Comparison of ENCODE assay signal across 8 mouse cellular contexts in the genomic region with DNA sequence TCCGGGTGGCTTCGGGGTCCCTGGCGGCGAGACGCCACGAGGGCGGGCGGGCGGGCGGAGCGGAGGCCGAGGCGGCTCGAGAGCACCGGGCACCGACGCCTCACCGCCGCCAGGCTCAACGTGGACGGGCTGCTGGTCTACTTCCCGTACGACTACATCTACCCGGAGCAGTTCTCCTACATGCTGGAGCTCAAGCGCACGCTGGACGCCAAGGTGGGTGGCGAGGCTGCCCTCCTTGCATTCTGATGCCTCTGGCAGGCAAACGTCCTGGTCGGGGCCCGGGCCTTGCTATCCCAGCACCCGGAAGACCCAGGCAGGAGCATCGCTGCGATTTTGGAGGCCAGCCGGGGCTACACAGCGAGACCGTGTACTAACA. TPM values are rescaled to one million over a fixed set of nuclear protein-coding genes. Genes with fewer than 3 reads are reported as not detected.
DNase-seq lines count a peak whose midpoint lies in the region; ATAC-seq and TF ChIP-seq lines count a peak whose summit lies in the region.

No protein-coding gene starts in this region.

- peaks cover 16% of the 10 kb centered on the region for H3K79me2 ChIP-seq in myocyte (ENCODE audit: control insufficient read depth, insufficient read depth)

- H3K4me2 ChIP-seq in kidney, embryonic 14.5 days (replicated peaks; ENCODE audit: low read depth, low read length): peak overlapping the region; percentile 80
- peak overlapping the region; percentile 91 for H3K4me2 ChIP-seq in limb, embryonic 11.5 days (ENCODE audit: low read depth, severe bottlenecking)
- H3K4me2 ChIP-seq in myocyte (ENCODE audit: low read depth): peak overlapping the region; percentile 88

- ATAC-seq in kidney, embryonic 14.5 days (ENCODE audit: low FRiP score, low TSS enrichment): peak; percentile 77
- ATAC-seq in limb, embryonic 11.5 days (ENCODE audit: insufficient number of reproducible peaks, low FRiP score, low TSS enrichment, low read depth): 0 out of 2 replicates have a peak, but pooled peaks have one; percentile 11
- ATAC-seq in inflammation-experienced regulatory T-cells, adult 6 months: no peak

- H3ac ChIP-seq in myocyte (ENCODE audit: control insufficient read depth, insufficient read length): peak overlapping the region; percentile 75

- H3K27ac ChIP-seq in kidney, embryonic 14.5 days (ENCODE audit: low read depth, low read length): no peak overlapping the region
- no peak overlapping the region for H3K27ac ChIP-seq in limb, embryonic 11.5 days (replicated peaks; ENCODE audit: low read depth, low read length)

- peak overlapping the region; percentile 80 for H3K9ac ChIP-seq in kidney, embryonic 14.5 days (ENCODE audit: low read depth, low read length)
- H3K9ac ChIP-seq in limb, embryonic 11.5 days (ENCODE audit: low read length): peak overlapping the region; percentile 72

- WGBS in kidney, embryonic 14.5 days: 0% methylated on average over 17 of the region's 37 CpGs
- WGBS in limb, embryonic 11.5 days: under 1% methylated on average over 37 of the region's 37 CpGs

- H3K9me3 ChIP-seq in kidney, embryonic 14.5 days (ENCODE audit: control insufficient read depth, low read length): no peaks in the 10 kb centered on the region
- no peaks in the 10 kb centered on the region for H3K9me3 ChIP-seq in erythroblast, embryonic 14.5 days (ENCODE audit: control insufficient read depth, low read length)
- H3K9me3 ChIP-seq in limb, embryonic 11.5 days (ENCODE audit: control insufficient read depth, low read length): no peaks in the 10 kb centered on the region

- no peak for DNase-seq in kidney, adult 18-20 months
- peak; percentile 36 for DNase-seq in T-cell, adult 2 months (ENCODE audit: low spot score)
- peak; percentile 43 for DNase-seq in limb, embryonic 11.5 days (ENCODE audit: low spot score)
- no peak for DNase-seq in left cerebral cortex, adult 11 months (ENCODE audit: low spot score)

- peak overlapping the region; percentile 88 for H3K4me3 ChIP-seq in kidney, embryonic 14.5 days (ENCODE audit: low read length)
- H3K4me3 ChIP-seq in erythroblast, embryonic 14.5 days (replicated peaks): peak overlapping the region; percentile 90
- H3K4me3 ChIP-seq in limb, embryonic 11.5 days (ENCODE audit: low read depth, low read length): peak overlapping the region; percentile 86
- H3K4me3 ChIP-seq in myocyte: peak overlapping the region; percentile 51

- H3K27me3 ChIP-seq in kidney, embryonic 14.5 days (ENCODE audit: control insufficient read depth, insufficient read depth, low read length): no peaks in the 10 kb centered on the region
- H3K27me3 ChIP-seq in erythroblast, embryonic 14.5 days (ENCODE audit: control insufficient read depth): no peaks in the 10 kb centered on the region
- no peaks in the 10 kb centered on the region for H3K27me3 ChIP-seq in limb, embryonic 11.5 days (ENCODE audit: control insufficient read depth, insufficient read depth, low read length)
- H3K27me3 ChIP-seq in myocyte (ENCODE audit: control insufficient read depth, insufficient read depth, insufficient read length): no peaks in the 10 kb centered on the region

- peaks cover 31% of the 10 kb centered on the region for H3K36me3 ChIP-seq in kidney, embryonic 14.5 days (ENCODE audit: control insufficient read depth, insufficient read depth, low read length)
- peaks cover 39% of the 10 kb centered on the region for H3K36me3 ChIP-seq in erythroblast, embryonic 14.5 days (ENCODE audit: control insufficient read depth)
- H3K36me3 ChIP-seq in limb, embryonic 11.5 days (ENCODE audit: control insufficient read depth, insufficient read depth, low read length): peaks cover 19% of the 10 kb centered on the region
- H3K36me3 ChIP-seq in myocyte (ENCODE audit: control insufficient read depth, insufficient read depth): no peaks in the 10 kb centered on the region

- peak; percentile 4 for TF ChIP-seq POLR2A in myocyte (IDR thresholded peaks at IDR 0.05; ENCODE audit: insufficient read length, low read depth)

- H3K4me1 ChIP-seq in kidney, embryonic 14.5 days (ENCODE audit: control insufficient read depth, insufficient read depth, low read length): peaks cover 8% of the 10 kb centered on the region; the same call in 1 of the 2 replicates
- peaks cover 32% of the 10 kb centered on the region for H3K4me1 ChIP-seq in erythroblast, embryonic 14.5 days (ENCODE audit: control insufficient read depth)
- H3K4me1 ChIP-seq in limb, embryonic 11.5 days (ENCODE audit: control insufficient read depth, insufficient read depth, low read length): peaks cover 4% of the 10 kb centered on the region; the same call in 1 of the 2 replicates

TF ChIP-seq in myocyte, 11 proteins besides CTCF, POLR2A, EP300 and RAD21:
- TF ChIP-seq POLR2AphosphoS2 (IDR thresholded peaks at IDR 0.05; ENCODE audit: insufficient read length, low read depth) (peak; percentile 16), TCF3 (IDR thresholded peaks at IDR 0.05; ENCODE audit: insufficient read length, low read depth) (no peak)

RNA-seq across cellular contexts. Expression of gene Ercc2, which starts 0.3 kb away (rescaled TPM):
- polyA plus RNA-seq in kidney, embryonic 14.5 days (2014; fragmentation: Nextera tagmentation; extraction: Ambion mirVana): 11.9 and 12.6 TPM in 2 replicates
- 1.4 and 1.6 TPM in 2 replicates for polyA plus RNA-seq in erythroblast, embryonic 14.5 days (2012)
- polyA plus RNA-seq in limb, embryonic 11.5 days (2014; fragmentation: Nextera tagmentation; extraction: Ambion mirVana): 11.8 and 13.5 TPM in 2 replicates
- polyA plus RNA-seq in myocyte (2012; fragmentation: generic; extraction: Trizol): 11.5 TPM
- 10 to 100 TPM in 2 of 3 experiments, 1 to 10 TPM in 1; 7.8 to 10.9 (median 10.8) TPM for polyA plus RNA-seq in inflammation-experienced regulatory T-cells, adult 6 months (2017; shearing (Covaris generic))

RNA-seq across cellular contexts. Expression of gene Klc3, which starts 21.8 kb away (rescaled TPM):
- polyA plus RNA-seq in kidney, embryonic 14.5 days (2014; fragmentation: Nextera tagmentation; extraction: Ambion mirVana): 5.7 and 6.7 TPM in 2 replicates
- polyA plus RNA-seq in erythroblast, embryonic 14.5 days (2012): not detected in 2 replicates
- 2.7 and 3.5 TPM in 2 replicates for polyA plus RNA-seq in limb, embryonic 11.5 days (2014; fragmentation: Nextera tagmentation; extraction: Ambion mirVana)
- 3.5 TPM for polyA plus RNA-seq in myocyte (2012; fragmentation: generic; extraction: Trizol)
- 1 to 10 TPM; 1.5 to 4.8 (median 2.7) TPM for polyA plus RNA-seq in inflammation-experienced regulatory T-cells, adult 6 months (2017; shearing (Covaris generic))

RNA-seq across cellular contexts. Expression of gene Ckm, which starts 22.4 kb away (rescaled TPM):
- polyA plus RNA-seq in kidney, embryonic 14.5 days (2014; fragmentation: Nextera tagmentation; extraction: Ambion mirVana): 0.20 and 0.69 TPM in 2 replicates
- polyA plus RNA-seq in erythroblast, embryonic 14.5 days (2012): not detected in 2 replicates
- polyA plus RNA-seq in limb, embryonic 11.5 days (2014; fragmentation: Nextera tagmentation; extraction: Ambion mirVana): 3.8 and 5.2 TPM in 2 replicates
- 1,561 TPM for polyA plus RNA-seq in myocyte (2012; fragmentation: generic; extraction: Trizol)
- under 1 TPM in 1 of 3 experiments, not detected in 2; 0.25 TPM for polyA plus RNA-seq in inflammation-experienced regulatory T-cells, adult 6 months (2017; shearing (Covaris generic))

RNA-seq across cellular contexts. Expression of gene Ppp1r13l, which starts 22.6 kb away (rescaled TPM):
- polyA plus RNA-seq in kidney, embryonic 14.5 days (2014; fragmentation: Nextera tagmentation; extraction: Ambion mirVana): 5.4 and 7.8 TPM in 2 replicates
- 0.96 and 1.0 TPM in 2 replicates for polyA plus RNA-seq in erythroblast, embryonic 14.5 days (2012)
- polyA plus RNA-seq in limb, embryonic 11.5 days (2014; fragmentation: Nextera tagmentation; extraction: Ambion mirVana): 6.6 and 8.7 TPM in 2 replicates
- 36.0 TPM for polyA plus RNA-seq in myocyte (2012; fragmentation: generic; extraction: Trizol)
- polyA plus RNA-seq in inflammation-experienced regulatory T-cells, adult 6 months (2017; shearing (Covaris generic)): not detected

RNA-seq across cellular contexts. Expression of gene Cd3eap, which starts 22.9 kb away (rescaled TPM):
- 21.9 and 26.8 TPM in 2 replicates for polyA plus RNA-seq in kidney, embryonic 14.5 days (2014; fragmentation: Nextera tagmentation; extraction: Ambion mirVana)
- 0.70 and 0.83 TPM in 2 replicates for polyA plus RNA-seq in erythroblast, embryonic 14.5 days (2012)
- polyA plus RNA-seq in limb, embryonic 11.5 days (2014; fragmentation: Nextera tagmentation; extraction: Ambion mirVana): 21.1 and 24.8 TPM in 2 replicates
- 13.7 TPM for polyA plus RNA-seq in myocyte (2012; fragmentation: generic; extraction: Trizol)
- polyA plus RNA-seq in inflammation-experienced regulatory T-cells, adult 6 months (2017; shearing (Covaris generic)): 10 to 100 TPM in 2 of 3 experiments, 1 to 10 TPM in 1; 8.9 to 22.4 (median 17.6) TPM

Comparison
In these comparisons a context has a peak if more than half of its experiments do, and no peak if none do; other contexts are left out.
1. DNase-seq: peak in T-cell, adult 2 months (single experiment) and limb, embryonic 11.5 days (single experiment); none in kidney, adult 18-20 months (single experiment) and left cerebral cortex, adult 11 months (single experiment).
2. RNA of gene Ckm, which starts 22.4 kb away (polyA plus RNA-seq): 1,561 TPM in myocyte (single experiment); 3.8 to 5.2 TPM in limb, embryonic 11.5 days, 0.20 to 0.69 TPM in kidney, embryonic 14.5 days, 0.25 TPM in inflammation-experienced regulatory T-cells, adult 6 months and not detected in erythroblast, embryonic 14.5 days; every median in the first group is over 100 times any median in the second.
3. Peak in every context shown above with its lines, with median percentiles within 50 percentile points of each other: H3K4me2 ChIP-seq and H3K4me3 ChIP-seq.